Mouse (Mus musculus): ENCODE data around the gene Ak5. TPM values are rescaled to one million over a fixed set of nuclear protein-coding genes. Genes with fewer than 3 reads are reported as not detected.
A peak's percentile ranks its signal among the peaks of the same experiment; 100 is the strongest.
"Not testable (repeated sequence)": the region's sequence is repeated elsewhere in the genome, so short reads cannot be mapped to it uniquely, and the experiment has no call there.

Ak5 gene
- total RNA-seq (2017), result not detected in 2 replicates

DNA sequence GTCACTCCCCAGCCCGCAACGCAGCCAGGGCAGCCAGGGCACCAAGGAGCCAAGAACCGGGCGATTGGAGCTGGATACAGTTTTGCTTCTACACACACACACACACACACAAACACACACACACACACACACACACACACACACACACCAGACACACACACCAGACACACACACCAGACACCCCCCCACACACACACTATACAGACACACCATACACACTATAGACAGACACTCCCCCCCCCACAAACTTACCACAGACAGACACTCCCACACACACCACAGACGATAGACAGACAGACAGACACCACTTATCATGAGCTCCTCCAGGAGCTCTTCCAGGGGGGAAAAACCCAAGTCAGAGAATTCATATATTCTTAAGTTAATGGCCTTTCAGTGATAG, at the start of gene Ak5:
Gene Ak5 (minus strand): TSS at position 122 of the 400 bp plus-strand sequence.
- peak; percentile 46; the same call in 1 of the 2 replicates for ATAC-seq (replicated peaks; ENCODE audit: low read depth, poor library complexity, severe bottlenecking)

DNA sequence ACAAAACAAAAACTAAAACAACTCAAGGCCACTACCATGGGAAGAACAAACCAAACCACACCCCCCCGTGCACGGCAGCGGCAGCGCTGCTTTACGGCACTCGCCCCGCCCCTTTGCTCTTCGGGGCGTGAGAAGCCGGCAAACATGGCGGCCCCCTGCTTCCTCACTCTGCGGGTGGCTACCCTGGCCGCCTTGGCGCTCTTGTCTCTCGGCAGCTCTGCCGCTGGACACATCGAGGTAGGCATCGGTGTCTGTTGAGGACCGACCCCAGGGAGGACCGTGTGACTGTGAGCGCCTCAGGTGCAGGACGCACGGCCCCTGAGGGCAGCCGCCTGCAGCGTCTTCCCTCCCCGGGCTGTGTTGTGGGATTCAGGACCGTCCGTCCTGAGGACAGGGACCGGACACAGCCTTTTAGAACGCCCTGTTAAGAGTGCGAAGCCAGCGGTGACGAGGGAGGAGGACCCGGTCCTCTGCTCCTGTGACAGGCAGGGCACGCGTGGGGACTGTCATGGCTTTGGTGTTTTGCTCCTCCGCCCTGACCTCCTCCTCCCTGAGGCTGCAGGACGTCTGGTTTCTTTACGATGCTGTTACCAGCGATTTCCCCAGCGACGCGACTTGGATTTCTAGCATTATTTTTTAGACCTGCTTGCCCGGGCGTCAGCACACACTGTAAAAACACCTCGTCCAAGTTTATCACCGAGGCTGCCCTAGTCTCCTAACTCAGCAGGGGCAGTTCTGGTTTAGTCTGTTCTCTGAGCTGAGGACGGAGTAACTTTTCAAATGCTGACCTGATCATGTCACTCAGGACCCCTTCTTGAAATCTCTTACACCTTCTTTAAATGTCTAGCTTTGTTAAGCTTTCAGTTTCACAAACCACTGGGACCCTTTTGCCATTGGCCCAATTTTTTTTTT, 46.1 kb upstream of the Ak5 start, which contains the start of gene Pigk:
Gene Pigk (plus strand): TSS at position 110 of the 912 bp plus-strand sequence.
- ATAC-seq (replicated peaks; ENCODE audit: low read depth, poor library complexity, severe bottlenecking), result peak; percentile 99

DNA sequence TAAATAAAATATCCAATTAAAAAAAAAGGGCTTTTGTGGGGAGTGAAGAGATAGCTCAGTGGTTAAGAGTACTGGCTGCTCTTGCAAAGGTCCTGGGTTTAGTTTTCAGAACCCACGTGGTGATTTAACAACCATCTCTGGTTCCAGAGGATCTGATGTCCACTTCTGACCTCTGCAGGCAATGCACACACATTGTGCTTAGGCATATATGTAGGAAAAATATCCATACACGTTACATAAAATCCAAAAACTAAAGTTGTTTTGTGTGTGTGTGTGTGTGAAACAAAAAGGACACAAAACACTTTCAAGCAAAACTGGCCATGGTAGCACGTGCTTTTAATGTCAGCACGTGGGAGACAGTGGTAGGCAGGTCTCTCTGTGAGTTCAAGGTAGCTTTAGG, 44.8 kb upstream of the Ak5 start:
- ATAC-seq (replicated peaks; ENCODE audit: low read depth, poor library complexity, severe bottlenecking), result no peak

- no peak for ATAC-seq (replicated peaks; ENCODE audit: low read depth, poor library complexity, severe bottlenecking)
Measured at GRCm38 (mm10) chr3:152709936-152710335, 41.8 kb upstream of the Ak5 start.

DNA sequence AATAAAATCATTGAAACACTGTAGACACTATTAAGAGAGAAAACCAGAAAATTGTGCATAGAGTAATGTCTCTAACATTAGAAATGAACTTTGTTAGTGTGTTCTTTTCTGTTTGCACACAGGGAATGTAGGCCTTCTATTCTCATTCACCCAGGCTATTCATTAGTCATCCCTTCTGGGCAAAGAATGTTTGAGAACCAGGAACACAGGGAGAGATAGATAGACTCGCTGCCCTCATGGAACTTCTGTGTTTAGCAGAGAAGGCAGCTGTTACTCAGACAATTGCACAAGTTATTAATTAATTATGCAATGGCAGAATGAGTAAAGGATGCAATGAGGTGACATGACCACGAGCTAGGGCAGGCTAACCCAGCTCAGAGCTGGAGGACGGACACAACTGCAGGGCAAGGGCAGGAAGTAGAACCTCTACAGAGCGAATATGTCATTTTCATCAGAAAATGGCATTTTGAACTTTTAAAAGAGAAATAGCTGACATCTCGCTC, 39.2 kb upstream of the Ak5 start:
- ATAC-seq (replicated peaks; ENCODE audit: low read depth, poor library complexity, severe bottlenecking), result no peak

DNA sequence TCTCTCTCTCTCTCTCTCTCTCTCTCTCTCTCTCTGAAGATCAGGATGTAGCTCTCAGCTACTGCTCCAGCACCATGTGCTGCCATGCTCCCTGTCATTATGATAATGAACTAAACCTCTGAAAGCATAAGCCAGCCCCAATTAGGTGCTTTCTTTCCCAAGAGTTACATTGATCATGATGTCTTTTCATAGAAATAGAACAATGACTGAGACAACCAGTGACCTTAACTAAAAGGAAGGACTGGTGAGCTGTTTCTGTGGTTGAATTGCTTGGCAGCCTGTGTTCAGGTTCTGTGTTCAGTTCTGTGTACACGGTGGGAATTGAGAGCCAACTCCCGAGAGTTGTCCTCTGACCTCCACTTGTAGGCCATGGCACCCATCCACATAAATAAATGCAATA, 38.7 kb upstream of the Ak5 start:
- no peak for ATAC-seq (replicated peaks; ENCODE audit: low read depth, poor library complexity, severe bottlenecking)

DNA sequence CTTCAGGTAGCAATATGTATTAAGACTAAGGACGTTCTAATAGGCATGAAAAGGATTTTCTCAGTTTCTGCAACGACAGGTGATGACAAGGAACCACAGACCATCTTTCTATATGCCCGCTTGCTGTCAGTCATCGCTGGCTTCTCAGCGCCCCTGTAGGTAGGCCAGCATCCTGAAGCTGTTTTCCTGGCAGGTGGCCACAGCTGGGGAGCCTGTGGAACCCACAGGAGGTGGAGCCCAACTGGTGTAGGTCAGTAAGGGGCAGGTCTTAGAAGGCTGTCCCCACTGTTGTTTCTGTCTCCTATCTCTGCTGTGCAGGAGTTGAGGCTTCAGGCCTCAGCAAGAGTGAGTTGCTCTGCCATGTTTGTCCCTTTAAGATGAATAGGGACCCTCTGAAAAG, 37.7 kb upstream of the Ak5 start:
- ATAC-seq (replicated peaks; ENCODE audit: low read depth, poor library complexity, severe bottlenecking), result no peak

DNA sequence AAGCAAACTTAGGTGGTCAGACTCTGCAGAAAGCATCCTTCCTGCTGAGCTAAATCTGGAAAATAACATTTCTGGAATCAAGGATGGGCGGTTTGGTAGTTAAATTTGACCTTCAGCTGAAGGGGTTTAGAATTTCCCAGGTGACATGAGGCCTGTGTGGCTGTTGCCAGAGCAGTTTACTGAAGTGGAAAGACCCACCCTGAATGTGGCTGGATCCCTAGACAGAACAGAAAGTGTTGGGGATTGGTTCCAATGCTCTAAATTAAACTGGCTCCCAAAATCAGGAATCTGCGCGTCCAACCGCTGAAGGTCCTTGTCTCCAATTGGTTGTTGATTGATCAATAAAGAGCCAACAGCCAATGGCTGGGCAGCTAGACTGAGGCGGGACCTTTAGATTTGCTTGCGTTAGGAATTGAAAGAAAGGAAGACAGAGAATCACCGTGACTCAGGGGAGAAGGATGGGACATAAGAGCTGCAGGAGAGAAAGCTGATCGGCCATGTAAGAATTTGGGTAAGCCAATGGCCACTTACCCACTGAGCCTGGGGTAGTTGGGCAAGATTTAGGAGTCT, 34.2 kb upstream of the Ak5 start:
- no peak for ATAC-seq (replicated peaks; ENCODE audit: low read depth, poor library complexity, severe bottlenecking)

DNA sequence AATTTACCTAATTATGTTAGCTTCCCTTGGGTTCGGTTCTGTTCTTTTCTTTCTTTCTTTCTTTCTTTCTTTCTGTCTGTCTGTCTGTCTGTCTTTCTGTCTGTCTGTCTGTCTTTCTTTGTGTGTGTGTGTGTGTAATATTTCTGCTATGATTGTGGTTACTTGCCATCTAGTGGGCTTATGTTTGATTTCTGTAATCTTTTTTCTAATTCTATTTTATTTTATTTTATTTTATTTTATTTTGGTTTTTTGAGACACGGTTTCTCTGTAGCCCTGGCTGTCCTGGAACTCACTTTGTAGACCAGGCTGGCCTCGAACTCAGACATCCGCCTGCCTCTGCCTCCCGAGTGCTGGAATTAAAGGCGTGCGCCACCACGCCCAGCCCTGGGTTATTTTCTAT, 33.4 kb upstream of the Ak5 start:
- ATAC-seq (replicated peaks; ENCODE audit: low read depth, poor library complexity, severe bottlenecking), result not testable (repeated sequence)

DNA sequence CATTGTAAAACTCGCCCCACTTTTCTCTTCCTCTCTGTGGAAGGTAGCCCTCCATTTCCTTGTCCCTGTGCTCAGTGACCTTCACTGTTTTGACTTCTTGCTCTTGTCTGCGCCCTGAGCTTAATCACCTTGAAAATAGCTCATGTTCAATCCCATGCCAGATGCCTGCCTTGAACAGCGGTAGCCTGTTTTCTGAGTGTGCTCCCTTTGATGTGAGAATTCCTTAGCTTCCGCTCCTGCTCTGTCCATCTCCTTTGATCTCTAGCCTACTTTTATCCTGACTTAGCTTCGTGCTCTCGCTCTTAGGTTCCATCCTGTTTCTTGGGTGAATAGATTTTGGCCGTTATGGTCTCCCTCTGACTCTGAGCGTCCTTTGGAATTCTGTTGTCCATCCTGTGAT, 31.1 kb upstream of the Ak5 start:
- ATAC-seq (replicated peaks; ENCODE audit: low read depth, poor library complexity, severe bottlenecking), result no peak

DNA sequence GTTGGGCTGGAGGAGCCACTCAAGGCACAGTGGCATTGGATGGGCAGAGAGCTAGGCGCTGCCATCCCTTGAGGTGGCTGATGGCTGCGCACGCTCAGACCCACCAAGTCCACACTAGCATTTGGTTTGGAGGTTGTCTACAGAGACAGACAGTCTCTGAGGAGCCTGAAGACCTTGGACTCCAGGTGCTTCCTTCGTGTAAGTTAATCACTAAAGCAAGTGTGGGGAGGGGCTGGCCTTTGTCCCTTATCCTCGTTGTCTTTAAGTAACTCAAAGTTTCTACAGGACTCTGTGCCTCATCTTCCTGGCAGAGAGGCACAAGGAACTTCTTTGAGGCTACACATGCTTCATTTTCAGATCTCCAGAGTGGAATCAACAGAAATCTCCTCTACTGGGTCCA, 29.9 kb upstream of the Ak5 start:
- ATAC-seq (replicated peaks; ENCODE audit: low read depth, poor library complexity, severe bottlenecking), result no peak

GRCm38 (mm10) chr3:152694950-152695349, 26.8 kb upstream of the Ak5 start:
- no peak for ATAC-seq (replicated peaks; ENCODE audit: low read depth, poor library complexity, severe bottlenecking)

GRCm38 (mm10) chr3:152689105-152689504, 20.9 kb upstream of the Ak5 start:
- no peak for ATAC-seq (replicated peaks; ENCODE audit: low read depth, poor library complexity, severe bottlenecking)

- ATAC-seq (replicated peaks; ENCODE audit: low read depth, poor library complexity, severe bottlenecking), result no peak
Measured at GRCm38 (mm10) chr3:152688532-152688931, 20.4 kb upstream of the Ak5 start.

DNA sequence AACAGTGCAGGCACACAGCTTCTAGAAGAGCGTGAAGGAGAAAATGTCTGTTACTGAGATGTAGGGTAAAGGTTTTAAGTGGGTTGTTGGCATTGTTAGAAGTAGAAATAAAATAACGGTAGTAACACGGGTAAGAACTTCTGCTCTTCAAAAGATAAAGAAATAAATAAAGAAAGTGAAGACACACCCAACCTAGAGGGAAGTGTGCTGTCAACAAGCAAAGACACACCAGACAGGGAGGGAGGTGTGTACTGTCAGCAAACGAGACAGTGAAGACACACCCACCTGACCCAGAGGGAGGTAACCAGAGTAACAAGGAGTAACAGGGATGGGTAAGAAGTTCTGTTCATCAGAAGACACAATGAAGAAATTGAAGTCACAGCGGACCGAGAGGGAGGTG, 6.5 kb upstream of the Ak5 start:
- peak; percentile 50; the same call in 1 of the 2 replicates for ATAC-seq (replicated peaks; ENCODE audit: low read depth, poor library complexity, severe bottlenecking)

GRCm38 (mm10) chr3:152669783-152670182, 1.6 kb upstream of the Ak5 start:
- ATAC-seq (replicated peaks; ENCODE audit: low read depth, poor library complexity, severe bottlenecking), result no peak

DNA sequence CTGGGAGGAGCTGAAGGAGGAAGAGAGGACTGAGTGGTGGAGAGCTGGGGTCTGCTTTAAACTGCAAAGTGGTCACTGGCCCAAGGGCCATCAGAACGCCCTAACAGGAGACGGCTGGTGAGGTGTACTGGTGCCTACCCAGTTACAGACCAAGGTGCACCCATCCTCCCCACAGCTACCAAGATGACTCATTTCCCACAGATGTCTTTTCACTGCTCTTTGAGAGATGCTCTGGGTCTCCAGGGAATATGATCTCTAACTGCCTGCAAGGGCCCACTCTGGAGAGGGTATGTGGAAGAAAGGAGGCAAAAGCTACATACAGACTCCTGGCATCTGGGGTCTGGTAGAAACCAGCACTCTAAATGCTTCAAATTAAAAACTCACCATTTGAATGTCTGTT, 633 bp upstream of the Ak5 start:
- no peak for ATAC-seq (replicated peaks; ENCODE audit: low read depth, poor library complexity, severe bottlenecking)

GRCm38 (mm10) chr3:152667356-152668211, 576 bp downstream of the Ak5 start:
- ATAC-seq (replicated peaks; ENCODE audit: low read depth, poor library complexity, severe bottlenecking), result 0 out of 2 replicates have a peak, but pooled peaks have one; percentile 22

- no peak; the same call in 1 of the 2 replicates for ATAC-seq (replicated peaks; ENCODE audit: low read depth, poor library complexity, severe bottlenecking)
Measured at GRCm38 (mm10) chr3:152666991-152667355, 1.2 kb downstream of the Ak5 start.

DNA sequence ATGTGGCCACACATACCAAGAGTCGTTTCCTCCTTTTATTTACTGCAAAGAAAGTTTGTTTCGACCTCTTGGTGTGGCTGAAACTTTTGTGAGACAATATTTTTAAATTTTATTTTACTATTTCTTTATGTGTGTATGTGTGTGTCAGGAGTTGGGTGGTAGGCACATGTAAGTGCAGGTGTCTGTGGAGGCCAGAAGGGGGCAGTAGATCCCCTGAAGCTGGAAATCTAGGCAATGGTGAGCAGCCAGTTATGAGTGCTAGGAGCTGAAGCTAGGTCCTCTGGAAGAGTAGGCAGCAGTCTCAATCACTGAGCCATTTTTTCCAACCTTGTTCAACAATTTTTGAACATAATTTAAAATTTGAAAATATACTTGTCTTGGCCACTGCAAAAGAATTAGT, 9.6 kb downstream of the Ak5 start:
- ATAC-seq (replicated peaks; ENCODE audit: low read depth, poor library complexity, severe bottlenecking), result no peak

Measured in common myeloid progenitor, adult 5-6 weeks (primary cell).